Mouse (Mus musculus): ENCODE results near the gene Fam124a. TPM values are rescaled to one million over a fixed set of nuclear protein-coding genes. Genes with fewer than 3 reads are reported as not detected.
"Not testable (repeated sequence)": the region's sequence is repeated elsewhere in the genome, so short reads cannot be mapped to it uniquely, and the experiment has no call there.

Fam124a gene
- polyA plus RNA-seq, 1 experiment: not detected

- H3K4me3 ChIP-seq (ENCODE audit: insufficient read depth, low read length): no peak overlapping the region
- TF ChIP-seq CTCF (IDR thresholded peaks at IDR 0.05; ENCODE audit: low read depth, low read length) (no peak), POLR2A (IDR thresholded peaks at IDR 0.05; ENCODE audit: borderline replicate concordance, low read depth, low read length) (no peak)
- H3K4me1 ChIP-seq (ENCODE audit: control insufficient read depth, insufficient read depth, low read length): peaks cover 6% of the 10 kb centered on the region; the same call in 1 of the 2 replicates
- H3K27ac ChIP-seq (ENCODE audit: insufficient read depth, low read depth, low read length): no peak overlapping the region
Observed at GRCm38 (mm10) chr14:62609904-62610303, 54.4 kb downstream of the Fam124a start.

- H3K4me1 ChIP-seq (ENCODE audit: control insufficient read depth, insufficient read depth, low read length): peaks cover 5% of the 10 kb centered on the region; the same call in 1 of the 2 replicates
- H3K27ac ChIP-seq (ENCODE audit: insufficient read depth, low read depth, low read length): no peak overlapping the region
- no peak for TF ChIP-seq CTCF (IDR thresholded peaks at IDR 0.05; ENCODE audit: low read depth, low read length)
- no peak for TF ChIP-seq POLR2A (IDR thresholded peaks at IDR 0.05; ENCODE audit: borderline replicate concordance, low read depth, low read length)
- H3K4me3 ChIP-seq (ENCODE audit: insufficient read depth, low read length): no peak overlapping the region
Observed at GRCm38 (mm10) chr14:62622393-62622792, 66.9 kb downstream of the Fam124a start.

- Histone ChIP-seq H3K27ac (ENCODE audit: insufficient read depth, low read depth, low read length) (no peak overlapping the region), H3K4me3 (ENCODE audit: insufficient read depth, low read length) (no peak overlapping the region), H3K4me1 (ENCODE audit: control insufficient read depth, insufficient read depth, low read length) (peaks cover 5% of the 10 kb centered on the region; the same call in 1 of the 2 replicates)
- no peak for TF ChIP-seq CTCF (IDR thresholded peaks at IDR 0.05; ENCODE audit: low read depth, low read length)
- no peak for TF ChIP-seq POLR2A (IDR thresholded peaks at IDR 0.05; ENCODE audit: borderline replicate concordance, low read depth, low read length)
Observed at GRCm38 (mm10) chr14:62627951-62628350, 72.4 kb downstream of the Fam124a start.

- no peak for TF ChIP-seq POLR2A (IDR thresholded peaks at IDR 0.05; ENCODE audit: borderline replicate concordance, low read depth, low read length)
- TF ChIP-seq CTCF (IDR thresholded peaks at IDR 0.05; ENCODE audit: low read depth, low read length): no peak
- no peaks in the 10 kb centered on the region for H3K4me1 ChIP-seq (ENCODE audit: control insufficient read depth, insufficient read depth, low read length)
Observed at GRCm38 (mm10) chr14:62637436-62638344, 82.2 kb downstream of the Fam124a start.

GRCm38 (mm10) chr14:62638345-62638702 lies 82.8 kb downstream of the Fam124a start:
- Histone ChIP-seq H3K27ac (ENCODE audit: insufficient read depth, low read depth, low read length) (no peak overlapping the region), H3K4me1 (ENCODE audit: control insufficient read depth, insufficient read depth, low read length) (no peaks in the 10 kb centered on the region)
- no peak for TF ChIP-seq POLR2A (IDR thresholded peaks at IDR 0.05; ENCODE audit: borderline replicate concordance, low read depth, low read length)
- TF ChIP-seq CTCF (IDR thresholded peaks at IDR 0.05; ENCODE audit: low read depth, low read length): no peak

More at GRCm38 (mm10) chr14:62637436-62638344, 82.2 kb downstream of the Fam124a start:
- no peak overlapping the region for H3K27ac ChIP-seq (ENCODE audit: insufficient read depth, low read depth, low read length)
- no peak overlapping the region for H3K4me3 ChIP-seq (ENCODE audit: insufficient read depth, low read length)

GRCm38 (mm10) chr14:62639111-62639510 lies 83.6 kb downstream of the Fam124a start:
- no peak for TF ChIP-seq POLR2A (IDR thresholded peaks at IDR 0.05; ENCODE audit: borderline replicate concordance, low read depth, low read length)
- no peak for TF ChIP-seq CTCF (IDR thresholded peaks at IDR 0.05; ENCODE audit: low read depth, low read length)
- no peak overlapping the region for H3K4me3 ChIP-seq (ENCODE audit: insufficient read depth, low read length)
- H3K4me1 ChIP-seq (ENCODE audit: control insufficient read depth, insufficient read depth, low read length): no peaks in the 10 kb centered on the region
- no peak overlapping the region for H3K27ac ChIP-seq (ENCODE audit: insufficient read depth, low read depth, low read length)

More at GRCm38 (mm10) chr14:62638345-62638702, 82.8 kb downstream of the Fam124a start:
- H3K4me3 ChIP-seq (ENCODE audit: insufficient read depth, low read length): no peak overlapping the region

GRCm38 (mm10) chr14:62639551-62639950 lies 84.0 kb downstream of the Fam124a start:
- Histone ChIP-seq H3K27ac (ENCODE audit: insufficient read depth, low read depth, low read length) (no peak overlapping the region), H3K4me3 (ENCODE audit: insufficient read depth, low read length) (no peak overlapping the region), H3K4me1 (ENCODE audit: control insufficient read depth, insufficient read depth, low read length) (no peaks in the 10 kb centered on the region)
- TF ChIP-seq CTCF (IDR thresholded peaks at IDR 0.05; ENCODE audit: low read depth, low read length): no peak
- no peak for TF ChIP-seq POLR2A (IDR thresholded peaks at IDR 0.05; ENCODE audit: borderline replicate concordance, low read depth, low read length)

GRCm38 (mm10) chr14:62640396-62640795 lies 84.9 kb downstream of the Fam124a start:
- Histone ChIP-seq H3K4me3 (ENCODE audit: insufficient read depth, low read length) (no peak overlapping the region), H3K27ac (ENCODE audit: insufficient read depth, low read depth, low read length) (no peak overlapping the region), H3K4me1 (ENCODE audit: control insufficient read depth, insufficient read depth, low read length) (no peaks in the 10 kb centered on the region)
- TF ChIP-seq CTCF (IDR thresholded peaks at IDR 0.05; ENCODE audit: low read depth, low read length) (no peak), POLR2A (IDR thresholded peaks at IDR 0.05; ENCODE audit: borderline replicate concordance, low read depth, low read length) (no peak)

GRCm38 (mm10) chr14:62642368-62642767 lies 86.8 kb downstream of the Fam124a start:
- H3K4me3 ChIP-seq (ENCODE audit: insufficient read depth, low read length); H3K4me1 ChIP-seq (ENCODE audit: control insufficient read depth, insufficient read depth, low read length); H3K27ac ChIP-seq (ENCODE audit: insufficient read depth, low read depth, low read length): not testable (repeated sequence)

GRCm38 (mm10) chr14:62648405-62648804 lies 92.9 kb downstream of the Fam124a start:
- Histone ChIP-seq H3K4me3 (ENCODE audit: insufficient read depth, low read length) (no peak overlapping the region), H3K4me1 (ENCODE audit: control insufficient read depth, insufficient read depth, low read length) (no peaks in the 10 kb centered on the region), H3K27ac (ENCODE audit: insufficient read depth, low read depth, low read length) (no peak overlapping the region)
- TF ChIP-seq POLR2A (IDR thresholded peaks at IDR 0.05; ENCODE audit: borderline replicate concordance, low read depth, low read length): no peak
- TF ChIP-seq CTCF (IDR thresholded peaks at IDR 0.05; ENCODE audit: low read depth, low read length): no peak
